Mouse (Mus musculus) 416B (cell line): ENCODE measurements around the gene Rapgef5.
A peak's percentile ranks its signal among the peaks of the same experiment; 100 is the strongest.
"Not testable (repeated sequence)": the region's sequence is repeated elsewhere in the genome, so short reads cannot be mapped to it uniquely, and the experiment has no call there.

Experiments used
- DNase-seq: peaks from one replicate; pipeline ENCODE4 v3.0.0; 2011; ENCODE audit warnings: low read depth

Gene Rapgef5

GRCm38 (mm10) chr12:117770211-117770610 lies 253.9 kb downstream of the Rapgef5 start:
- no peak for DNase-seq

GRCm38 (mm10) chr12:117771156-117771555 lies 254.9 kb downstream of the Rapgef5 start:
- no peak for DNase-seq

DNA sequence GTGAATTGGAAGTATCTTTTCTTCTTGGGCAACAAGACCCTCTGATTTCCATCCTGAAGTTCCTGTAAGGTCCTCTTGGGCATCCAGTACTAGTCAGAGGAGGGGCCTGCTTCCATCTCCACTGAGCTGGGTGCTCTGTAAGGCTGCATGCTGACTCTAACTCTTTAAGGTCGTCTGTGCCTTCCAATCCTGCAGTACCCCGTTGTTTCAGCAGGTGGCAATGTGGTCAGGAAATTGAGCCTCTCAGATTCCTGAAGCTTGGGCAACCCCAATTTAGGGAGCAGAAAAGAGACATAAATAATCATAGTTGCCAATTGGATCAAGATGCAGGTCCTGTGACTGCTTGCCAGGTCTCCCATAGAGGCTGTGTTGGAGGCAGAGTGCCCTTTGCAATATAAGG lies 256.4 kb downstream of the Rapgef5 start:
- peak; percentile 56 for DNase-seq

DNA sequence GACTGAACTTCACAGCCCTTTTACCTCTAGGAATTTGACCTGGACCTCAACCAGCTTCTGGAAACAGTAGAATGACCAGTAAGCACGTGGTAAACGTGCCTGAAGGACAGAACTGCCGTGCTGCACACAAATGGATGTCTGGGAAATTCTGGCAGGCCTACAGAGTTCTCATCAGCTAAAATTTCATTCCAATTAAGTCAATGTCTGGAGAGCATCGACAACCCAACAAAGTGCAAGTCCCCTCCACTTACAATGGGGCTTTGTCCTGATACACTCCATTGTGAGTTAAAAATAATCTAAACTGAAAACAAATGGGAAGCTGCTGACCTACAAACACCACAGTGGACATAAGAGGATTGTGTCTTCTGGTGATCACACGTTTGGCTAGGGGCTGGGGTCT lies 260.6 kb downstream of the Rapgef5 start:
- no peak for DNase-seq

DNA sequence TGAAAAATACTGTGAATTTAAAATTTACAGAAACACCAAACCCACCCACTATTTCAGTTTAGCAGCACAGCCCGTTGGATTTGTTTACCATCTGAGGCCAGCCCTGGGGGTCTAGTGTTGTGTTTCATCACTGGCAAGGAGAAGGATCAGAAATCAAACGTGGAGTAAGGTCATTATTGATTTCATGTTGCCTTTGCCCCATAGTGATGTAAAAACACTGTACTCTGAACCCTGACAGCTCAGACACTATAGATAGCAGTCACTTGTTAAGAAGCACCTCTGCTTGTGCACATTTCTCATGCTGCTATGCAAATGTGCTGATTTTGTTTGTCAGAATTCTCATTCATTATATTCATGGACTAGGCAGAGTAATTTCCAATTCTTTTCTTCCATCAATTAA lies 265.1 kb downstream of the Rapgef5 start:
- DNase-seq = no peak

- no peak for DNase-seq
These were observed 267.1 kb downstream of the Rapgef5 start for GRCm38 (mm10) chr12:117783426-117783825.

DNA sequence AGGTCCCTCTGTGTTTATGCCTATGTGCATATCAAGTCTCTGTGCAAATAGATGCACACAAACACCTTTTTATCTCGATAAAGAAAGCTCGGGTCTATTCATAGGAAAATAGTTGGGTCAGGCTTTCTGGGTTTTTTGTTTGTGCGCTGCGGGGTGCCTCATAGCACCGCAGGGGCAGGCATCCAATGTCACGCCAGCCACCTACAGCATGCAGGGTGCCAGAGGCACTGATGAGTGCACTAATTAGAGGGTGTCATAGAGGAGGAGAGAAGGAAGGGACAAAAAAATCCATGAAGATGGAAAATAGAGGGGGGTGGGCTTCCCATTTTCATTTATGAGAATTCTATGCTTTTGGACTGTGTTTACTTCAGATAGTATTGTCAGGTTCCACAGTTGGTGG lies 270.3 kb downstream of the Rapgef5 start:
- DNase-seq = no peak

GRCm38 (mm10) chr12:117788513-117789011 lies 272.3 kb downstream of the Rapgef5 start:
- no peak for DNase-seq

DNA sequence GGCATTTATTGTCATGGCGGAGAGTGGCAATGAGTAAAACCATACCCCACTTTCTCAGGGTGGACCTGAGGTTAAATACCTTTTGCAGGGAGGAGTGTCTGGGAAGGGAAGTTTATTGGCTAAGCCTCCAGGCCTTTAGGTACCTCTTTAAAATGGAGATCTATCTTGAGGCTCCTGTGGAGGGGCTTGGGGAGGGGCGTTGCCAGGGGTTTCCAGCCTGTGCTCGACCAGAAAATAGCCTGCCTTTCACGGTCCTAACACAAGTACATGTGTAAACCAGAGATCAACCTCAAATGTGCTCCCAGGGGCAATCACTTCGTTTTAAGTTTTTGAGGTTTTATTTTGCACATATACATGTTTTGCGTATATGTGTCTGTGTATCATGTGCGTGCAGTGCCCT lies 272.7 kb downstream of the Rapgef5 start:
- DNase-seq = no peak

GRCm38 (mm10) chr12:117795303-117795702 lies 279.0 kb downstream of the Rapgef5 start:
- DNase-seq = no peak

DNA sequence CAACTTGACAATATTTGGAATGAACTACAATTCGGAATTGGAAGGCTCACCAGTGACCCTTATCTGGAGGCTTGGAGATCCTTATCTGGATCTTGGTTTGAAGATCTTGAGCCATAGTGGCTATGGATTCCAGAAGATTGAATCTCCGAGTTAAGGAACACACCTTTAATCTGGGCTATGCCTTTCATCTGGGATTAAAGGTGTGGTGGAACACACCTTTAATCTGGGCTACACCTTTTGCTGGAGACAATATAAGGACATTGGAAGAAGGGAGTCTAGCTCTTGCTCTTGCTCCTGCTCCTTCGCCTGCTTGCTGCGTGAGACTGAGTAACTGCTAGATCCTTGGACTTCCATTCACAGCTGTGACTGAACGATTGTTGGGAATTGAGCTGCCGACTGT lies 287.7 kb downstream of the Rapgef5 start, which contains the start of gene Cdca7l:
Cdca7l (plus strand) TSS at position 301 of the 400 bp plus-strand sequence.
- DNase-seq = not testable (repeated sequence)

DNA sequence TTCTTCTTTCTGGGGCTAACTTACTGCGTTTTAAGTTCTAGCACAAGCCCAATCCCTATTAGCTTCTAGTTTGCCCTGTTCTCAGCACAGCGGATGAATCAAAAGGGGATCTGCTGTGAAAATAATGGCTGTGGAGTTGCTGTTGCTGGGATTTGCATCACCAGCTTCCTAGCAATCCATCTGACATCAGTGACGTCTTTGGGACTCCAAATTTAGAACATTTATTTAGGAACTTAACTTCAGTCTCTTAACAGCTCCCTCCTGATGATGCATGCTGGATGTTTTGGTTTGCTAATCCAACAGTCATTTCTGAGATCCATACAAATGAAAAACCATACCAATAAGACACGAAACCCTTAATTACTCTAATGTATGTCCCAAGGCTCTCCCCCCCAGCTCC lies 289.3 kb downstream of the Rapgef5 start:
- no peak for DNase-seq

- DNase-seq = no peak
These were observed 289.8 kb downstream of the Rapgef5 start for GRCm38 (mm10) chr12:117806007-117806451.

DNA sequence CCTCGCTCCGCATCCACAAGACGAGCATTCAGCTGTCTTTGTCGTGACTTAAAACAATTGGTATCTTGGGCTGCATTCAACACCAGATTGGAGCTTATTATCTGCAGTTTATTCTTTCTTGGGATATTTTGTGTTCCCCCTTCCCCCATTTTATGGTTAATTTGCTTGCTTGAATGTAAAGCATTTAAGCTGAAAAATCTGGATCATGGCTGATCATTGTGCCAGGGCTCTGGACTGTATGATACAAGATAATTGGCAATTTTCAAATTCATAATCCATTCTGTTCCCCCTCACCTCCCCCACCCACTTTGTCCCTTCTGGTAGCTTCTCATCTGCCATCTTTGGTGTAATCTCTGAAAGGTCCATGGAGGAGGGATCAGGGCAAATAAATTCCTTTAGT lies 290.2 kb downstream of the Rapgef5 start:
- no peak for DNase-seq

DNA sequence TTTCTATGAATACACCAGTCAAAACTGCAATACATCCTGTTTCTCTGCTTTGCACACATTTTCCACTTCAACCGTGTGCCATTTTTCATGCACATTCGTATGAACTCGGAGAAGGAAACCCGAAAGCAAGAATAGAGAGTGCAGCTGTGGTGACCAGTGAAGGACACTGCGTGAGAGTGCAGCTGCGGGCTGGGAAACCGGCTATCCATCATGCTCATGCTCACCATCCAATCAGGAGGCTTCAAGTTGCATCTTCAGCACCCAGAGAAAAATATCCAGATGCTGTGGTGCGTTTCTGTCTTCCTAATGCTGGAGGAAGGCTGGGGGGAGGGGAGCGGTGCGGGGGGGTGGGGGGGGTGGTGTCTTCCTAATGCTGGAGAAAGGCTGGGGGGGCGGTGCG lies 291.4 kb downstream of the Rapgef5 start:
- no peak for DNase-seq

DNA sequence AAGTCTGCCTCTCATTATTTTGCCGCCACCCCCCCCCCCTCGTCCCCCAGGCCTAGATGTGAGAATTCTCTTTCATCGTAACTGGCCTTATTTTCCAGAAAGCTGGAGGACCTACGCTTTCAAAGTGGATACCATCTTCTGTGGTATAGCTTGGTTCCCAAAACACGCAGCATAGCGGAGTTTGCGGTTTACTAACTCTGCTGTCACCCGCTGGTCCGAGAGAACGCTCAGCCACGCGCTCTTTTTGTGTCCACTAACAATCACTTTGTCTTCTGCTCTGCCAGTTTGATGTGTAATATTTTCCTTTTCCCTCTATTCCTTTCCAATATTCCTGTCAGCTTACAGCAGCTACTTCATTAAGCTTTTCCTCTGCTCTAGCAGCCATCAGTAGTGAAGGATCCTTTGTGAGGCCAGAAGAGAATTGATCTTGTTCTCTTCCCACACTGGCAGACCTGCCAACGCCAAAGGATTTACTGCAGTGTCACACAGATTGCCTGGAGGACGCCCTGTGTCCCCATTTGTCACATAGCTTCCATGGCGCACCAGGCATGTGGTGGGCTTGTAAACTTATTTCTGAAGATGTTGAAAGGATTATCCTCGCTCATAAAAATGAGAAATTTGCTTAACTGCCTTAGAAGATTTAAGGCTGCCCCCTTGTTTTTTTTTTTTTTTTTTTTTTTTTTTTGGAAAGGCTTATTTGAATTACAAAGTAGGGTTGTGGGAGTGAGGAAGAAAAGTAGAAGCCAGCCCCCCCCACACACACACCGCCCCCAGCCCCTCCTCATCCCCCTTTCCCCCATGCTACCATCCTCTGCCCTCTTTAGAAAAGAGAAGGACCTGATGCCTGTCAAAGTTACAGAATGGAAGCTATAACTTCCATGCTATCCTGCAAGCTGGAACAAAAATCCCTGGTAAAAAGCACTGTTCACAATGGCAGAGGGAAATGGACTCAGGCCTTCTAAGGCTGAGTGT lies 292.4 kb downstream of the Rapgef5 start:
- DNase-seq = no peak
